Mouse (Mus musculus) CD4-positive, CD25-positive, alpha-beta regulatory T cell, adult 4 months (primary cell): Measurements from ENCODE around the gene Cbfa2t3. TPM values are rescaled to one million over a fixed set of nuclear protein-coding genes. Genes with fewer than 3 reads are reported as not detected.

Experiments used
- ATAC-seq: one replicate; pipeline ENCODE4 v1.8.0; 2017
- polyA plus RNA-seq, 2 experiments: library from polyadenylated mRNA; unstranded; fragments of 100-300 nt; shearing (Covaris generic); gene quantifications; one replicate each; pipeline ENCODE4 v1.2.1; 2017

The Cbfa2t3 gene
- polyA plus RNA-seq, 2 experiments from 2014 or later: 0.25 TPM; not detected in 1

- ATAC-seq: no peak
These were observed 35.2 kb downstream of the Cbfa2t3 start for GRCm38 (mm10) chr8:122663670-122664069.

- no peak for ATAC-seq
These were observed 35.8 kb downstream of the Cbfa2t3 start for GRCm38 (mm10) chr8:122663106-122663505.

GRCm38 (mm10) chr8:122661894-122662293 is 37.0 kb downstream of the Cbfa2t3 start:
- ATAC-seq: no peak

GRCm38 (mm10) chr8:122661138-122661537 is 37.8 kb downstream of the Cbfa2t3 start:
- ATAC-seq: no peak

- ATAC-seq: no peak
These were observed 38.9 kb downstream of the Cbfa2t3 start for GRCm38 (mm10) chr8:122660022-122660421.

GRCm38 (mm10) chr8:122658807-122659160 is 40.1 kb downstream of the Cbfa2t3 start:
- ATAC-seq: no peak

GRCm38 (mm10) chr8:122658149-122658806 is 40.6 kb downstream of the Cbfa2t3 start:
- ATAC-seq: no peak

GRCm38 (mm10) chr8:122656056-122656999 is 42.6 kb downstream of the Cbfa2t3 start:
- ATAC-seq: no peak

GRCm38 (mm10) chr8:122654768-122655167 is 44.1 kb downstream of the Cbfa2t3 start:
- no peak for ATAC-seq

- no peak for ATAC-seq
These were observed 46.3 kb downstream of the Cbfa2t3 start for GRCm38 (mm10) chr8:122652643-122653042.

GRCm38 (mm10) chr8:122651326-122651921 is 47.5 kb downstream of the Cbfa2t3 start:
- ATAC-seq: no peak

GRCm38 (mm10) chr8:122648192-122648970 is 50.5 kb downstream of the Cbfa2t3 start:
- ATAC-seq: no peak

GRCm38 (mm10) chr8:122646337-122646736 is 52.6 kb downstream of the Cbfa2t3 start:
- no peak for ATAC-seq

GRCm38 (mm10) chr8:122644175-122644954 is 54.5 kb downstream of the Cbfa2t3 start:
- ATAC-seq: no peak

GRCm38 (mm10) chr8:122642071-122642470 is 56.8 kb downstream of the Cbfa2t3 start:
- ATAC-seq: no peak

- ATAC-seq: no peak
These were observed 57.5 kb downstream of the Cbfa2t3 start for GRCm38 (mm10) chr8:122641406-122641805.

- ATAC-seq: no peak
These were observed 58.1 kb downstream of the Cbfa2t3 start for GRCm38 (mm10) chr8:122640825-122641224.

GRCm38 (mm10) chr8:122639521-122640248 is 59.2 kb downstream of the Cbfa2t3 start:
- no peak for ATAC-seq

GRCm38 (mm10) chr8:122638601-122639000 is 60.3 kb downstream of the Cbfa2t3 start:
- ATAC-seq: no peak

GRCm38 (mm10) chr8:122637230-122637629 is 61.7 kb downstream of the Cbfa2t3 start:
- ATAC-seq: no peak

GRCm38 (mm10) chr8:122636803-122637175 is 62.1 kb downstream of the Cbfa2t3 start:
- no peak for ATAC-seq
